Mouse (Mus musculus): Measurements from ENCODE around the gene Jmjd6. TPM values are rescaled to one million over a fixed set of nuclear protein-coding genes. Genes with fewer than 3 reads are reported as not detected.
"Not testable (repeated sequence)": the region's sequence is repeated elsewhere in the genome, so short reads cannot be mapped to it uniquely, and the experiment has no call there.

The Jmjd6 gene
- total RNA-seq, 2 experiments from 2014 or later, result 30.4 to 31.4 TPM

DNA sequence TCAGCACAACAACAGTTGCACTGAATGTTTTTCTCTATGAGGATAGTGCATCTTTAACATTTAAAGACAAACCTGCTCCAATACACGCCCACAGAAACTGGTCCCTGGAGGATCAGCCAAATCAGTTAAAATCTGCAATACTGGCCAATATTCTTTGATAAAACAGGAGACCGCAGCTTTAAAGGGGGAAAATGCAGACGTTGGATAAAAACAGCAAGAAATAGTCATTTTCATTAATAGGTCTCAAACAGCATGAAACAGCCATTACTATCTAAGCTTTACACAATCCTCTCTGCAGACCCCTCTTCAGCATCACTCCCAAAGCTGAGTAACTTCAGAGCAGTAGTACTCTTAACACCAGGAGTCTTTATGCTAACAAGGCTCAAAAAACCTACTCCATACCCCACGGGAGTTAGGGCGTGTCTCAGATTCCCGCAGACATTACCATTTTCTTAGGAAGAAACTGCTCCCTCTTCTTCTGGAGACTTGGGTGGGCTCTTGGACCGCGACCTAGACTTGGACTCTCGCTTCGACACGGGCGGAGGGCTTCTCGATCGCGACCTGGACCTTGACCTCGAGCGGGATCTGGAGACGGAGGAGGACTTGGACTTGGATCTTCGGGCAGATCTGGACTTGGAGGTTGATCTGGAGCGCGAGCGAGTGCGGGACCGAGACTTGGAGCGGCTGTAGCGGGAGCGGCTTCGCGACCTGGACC, 8.5 kb upstream of the Jmjd6 start:
- DNase-seq (ENCODE audit: low spot score in 2 of 2), result no peak

DNA sequence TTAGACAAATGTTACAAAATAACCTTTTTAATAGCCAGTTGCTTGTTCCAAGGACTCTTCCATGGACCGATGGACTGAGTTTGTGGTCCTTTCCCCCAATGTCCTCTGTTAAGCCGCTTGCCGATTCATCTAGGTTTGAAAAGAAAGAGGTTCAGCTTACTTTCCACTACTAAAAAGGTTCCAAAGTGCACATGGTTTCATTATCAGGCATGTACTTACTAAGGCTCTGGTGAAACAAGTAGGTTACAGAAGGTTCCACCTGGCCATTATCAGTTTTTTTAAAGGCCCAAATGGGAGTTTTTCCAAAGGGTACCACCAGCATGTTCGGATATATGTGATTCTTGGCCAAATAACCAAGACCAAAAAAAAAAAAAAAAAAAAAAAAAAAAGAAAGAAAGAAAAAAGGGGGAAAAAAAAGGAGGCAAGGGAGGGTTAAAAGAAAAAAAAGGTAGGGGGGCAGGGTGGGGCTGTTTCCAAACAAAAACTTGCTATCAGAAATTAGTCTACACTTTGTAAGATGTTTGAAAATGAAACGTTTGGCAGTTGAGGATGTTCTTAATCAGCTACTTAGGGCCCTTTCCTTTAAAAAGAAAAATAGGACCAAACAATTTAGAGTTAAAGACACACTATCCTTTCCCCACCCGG, 7.7 kb upstream of the Jmjd6 start:
- no peak for DNase-seq (ENCODE audit: low spot score in 2 of 2)

DNA sequence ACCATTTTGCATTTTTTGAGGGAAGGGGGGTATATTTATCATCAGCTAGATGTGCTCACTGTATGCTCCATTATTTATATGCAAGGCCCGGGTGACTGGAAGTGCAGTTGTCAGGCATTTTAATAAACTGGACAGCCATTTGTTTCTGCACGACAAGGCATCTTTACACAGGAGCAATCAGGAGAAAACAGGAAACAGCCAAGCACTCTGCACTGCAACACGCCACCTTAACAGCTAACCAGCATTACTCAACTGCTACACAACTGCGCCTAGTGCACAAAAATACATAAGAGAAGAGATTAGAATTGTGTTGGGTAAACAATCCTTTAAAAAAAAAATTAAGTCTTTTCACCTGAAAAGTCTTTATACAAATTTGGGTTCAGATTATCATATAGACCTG, 6.8 kb upstream of the Jmjd6 start:
- DNase-seq (ENCODE audit: low spot score in 2 of 2), result no peak

DNA sequence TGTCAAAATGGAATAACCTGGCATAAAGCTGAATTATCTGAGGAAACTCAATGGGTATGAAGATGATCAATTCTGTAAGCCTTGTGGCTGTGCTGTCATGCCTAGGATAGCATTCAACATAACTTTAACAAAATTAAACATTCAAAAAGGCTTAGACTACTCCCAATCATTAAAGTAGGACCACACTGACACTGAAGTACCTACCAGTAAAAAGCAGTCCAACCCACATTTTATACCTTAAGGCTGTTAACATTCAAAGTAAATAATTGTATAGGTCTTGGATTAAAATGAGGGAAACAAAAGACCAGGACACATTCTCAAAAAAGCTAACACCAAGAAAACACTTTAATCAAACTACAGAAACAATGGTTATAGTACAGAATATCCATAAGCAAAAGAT, 6.3 kb upstream of the Jmjd6 start:
- no peak for DNase-seq (ENCODE audit: low spot score in 2 of 2)

DNA sequence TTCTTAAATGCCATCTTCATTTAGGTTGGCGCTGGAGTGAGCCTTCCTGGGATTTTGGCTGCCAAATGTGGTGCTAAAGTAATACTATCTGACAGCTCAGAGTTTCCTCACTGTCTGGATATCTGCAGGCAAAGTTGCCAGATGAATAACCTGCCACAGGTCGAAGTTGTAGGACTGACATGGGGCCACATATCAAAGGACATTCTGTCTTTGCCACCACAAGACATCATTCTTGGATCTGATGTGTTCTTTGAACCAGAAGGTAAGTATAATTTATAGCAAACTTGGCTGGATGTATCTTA, 5.6 kb upstream of the Jmjd6 start:
- not testable (repeated sequence) for DNase-seq (ENCODE audit: low spot score in 2 of 2)

DNA sequence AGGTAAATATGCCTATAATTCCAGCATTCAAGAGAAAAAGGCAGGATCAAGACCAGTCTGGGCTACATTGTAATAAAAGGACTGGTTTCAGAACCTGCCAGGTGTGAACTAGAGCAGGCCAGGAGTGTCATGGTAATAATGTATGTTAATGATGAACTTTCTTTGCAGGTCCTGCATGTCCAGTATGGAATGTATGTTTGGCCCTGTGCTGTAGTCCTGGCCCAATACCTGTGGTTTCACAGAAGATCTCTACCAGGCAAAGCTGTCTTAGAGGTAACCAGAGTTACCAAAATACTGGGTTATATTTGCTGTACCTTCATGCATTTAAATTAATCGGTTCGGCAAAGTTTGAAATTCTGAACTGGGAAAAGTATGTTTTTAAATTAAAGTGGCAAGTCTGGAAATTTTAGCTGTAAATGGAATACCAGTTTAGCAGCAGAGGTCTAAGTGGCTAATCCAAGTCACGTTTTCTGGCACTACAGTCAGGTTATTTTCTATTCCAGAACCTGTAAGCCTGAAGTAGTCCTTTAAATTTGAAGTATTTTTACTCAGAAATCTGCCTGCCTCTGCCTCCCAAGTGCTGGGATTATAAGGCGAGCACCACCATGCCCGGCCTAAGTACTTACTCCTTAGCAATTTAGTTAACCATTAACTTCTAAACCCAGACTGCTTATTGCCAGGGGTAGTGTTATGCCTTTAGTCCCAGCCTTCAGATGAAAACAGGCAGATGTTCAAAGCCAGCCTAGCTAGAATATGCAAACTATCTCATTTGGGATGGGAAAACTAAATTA, 5.0 kb upstream of the Jmjd6 start:
- no peak for DNase-seq (ENCODE audit: low spot score in 2 of 2)

DNA sequence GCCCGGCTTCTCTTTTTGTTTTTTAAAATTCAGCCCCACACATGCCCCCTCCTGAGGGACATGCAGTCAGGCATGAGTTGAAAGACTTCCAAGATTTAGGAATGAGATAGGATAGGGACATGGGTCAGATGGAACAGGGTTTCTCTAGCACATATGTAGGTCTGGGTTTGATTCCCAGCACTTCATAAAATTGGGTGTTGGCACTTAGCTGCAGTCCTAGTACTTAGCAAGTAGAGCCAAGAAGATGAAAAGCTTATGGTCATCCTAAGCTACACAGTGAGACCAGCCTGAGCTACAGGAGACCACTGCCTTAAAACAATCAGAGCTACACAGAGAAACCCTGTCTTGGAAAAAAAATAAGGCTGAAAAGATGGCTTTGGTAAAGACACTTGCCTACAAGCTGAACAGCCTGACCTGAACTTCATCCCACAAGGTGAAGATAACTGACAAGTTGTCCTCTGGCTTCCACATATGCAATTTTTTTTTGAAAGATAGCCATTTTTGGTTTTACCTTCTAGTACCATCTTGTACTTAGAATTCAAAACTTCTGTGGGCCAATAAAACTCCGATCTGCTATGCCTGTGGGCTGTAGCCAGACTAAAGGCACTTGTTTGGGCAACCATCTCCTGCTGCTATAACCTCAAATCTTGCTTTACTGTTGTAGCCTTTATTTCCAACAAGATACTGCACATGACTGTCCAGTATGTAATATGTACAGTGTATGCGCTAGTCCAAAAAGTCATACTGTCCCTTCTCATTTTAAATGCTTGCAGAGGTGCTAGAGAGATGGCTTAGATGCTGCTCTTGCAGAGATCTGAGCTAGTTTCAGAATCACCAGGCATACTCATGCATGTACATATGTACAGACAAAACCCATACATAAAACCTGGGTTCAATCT, 4.2 kb upstream of the Jmjd6 start:
- DNase-seq (ENCODE audit: low spot score in 2 of 2), result no peak

DNA sequence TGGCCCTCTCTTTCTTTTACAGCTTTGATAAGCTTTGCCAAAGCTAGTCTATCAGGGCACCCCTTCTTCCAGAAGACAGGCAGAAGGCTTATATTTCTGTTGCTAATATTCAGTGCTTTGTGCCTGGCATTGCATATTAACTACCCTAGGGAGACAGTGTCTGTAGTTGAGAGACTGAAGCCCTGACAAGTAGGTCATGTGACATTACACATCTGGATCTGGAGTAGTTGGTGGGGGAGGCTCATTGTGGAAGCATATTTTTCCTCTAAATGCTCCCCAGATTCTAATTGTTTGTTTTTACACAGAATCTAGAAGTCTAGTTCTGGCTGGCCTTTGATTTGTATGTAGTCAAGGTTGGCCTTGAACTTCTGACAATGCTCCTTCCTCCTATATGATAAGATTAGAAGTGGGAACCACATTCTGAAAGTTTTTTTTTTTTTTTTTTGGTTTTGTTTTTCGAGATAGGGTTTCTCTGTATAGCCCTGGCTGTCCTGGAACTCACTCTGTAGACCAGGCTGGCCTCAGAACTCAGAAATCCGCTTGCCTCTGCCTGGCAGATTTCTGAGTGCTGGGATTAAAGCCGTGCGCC, 3.4 kb upstream of the Jmjd6 start:
- no peak for DNase-seq (ENCODE audit: low spot score in 2 of 2)

DNA sequence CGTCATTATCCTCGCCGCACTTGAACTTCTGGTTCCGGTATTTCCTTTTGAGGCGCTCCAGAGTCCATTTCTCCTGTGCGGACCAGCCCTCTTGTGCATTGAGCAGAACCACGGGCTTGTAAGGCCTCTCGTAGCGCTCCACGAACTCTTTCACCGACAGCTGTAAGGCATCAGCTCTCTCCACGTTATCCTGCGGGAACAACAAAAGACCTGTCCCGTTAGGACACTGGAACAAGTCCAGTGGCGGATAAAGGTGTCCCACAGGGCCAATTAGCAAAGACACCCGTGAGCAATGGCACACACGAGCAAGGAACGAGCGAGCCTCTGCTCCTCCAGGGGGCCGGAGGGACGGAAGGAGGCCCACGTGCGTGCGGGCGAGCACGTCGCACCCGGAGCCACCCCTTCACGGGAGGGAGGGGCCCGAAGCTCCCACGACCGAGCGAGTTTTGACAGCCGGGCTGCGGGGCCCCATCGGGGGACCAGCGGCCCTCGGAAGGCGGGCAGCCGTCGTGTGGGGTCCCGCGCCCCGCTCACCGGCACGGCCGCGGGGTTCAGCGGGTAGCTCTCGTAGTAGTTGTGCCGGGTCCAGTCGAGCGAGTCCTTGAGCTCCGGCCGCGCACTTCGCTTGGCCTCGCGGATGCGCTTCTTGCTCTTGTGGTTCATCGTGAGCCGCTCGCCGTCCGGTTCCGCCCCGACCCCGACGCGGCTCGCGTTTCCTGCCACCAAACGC, 553 bp downstream of the Jmjd6 start:
- peak; percentile 62 to 75 for DNase-seq (ENCODE audit: low spot score in 2 of 2)

DNA sequence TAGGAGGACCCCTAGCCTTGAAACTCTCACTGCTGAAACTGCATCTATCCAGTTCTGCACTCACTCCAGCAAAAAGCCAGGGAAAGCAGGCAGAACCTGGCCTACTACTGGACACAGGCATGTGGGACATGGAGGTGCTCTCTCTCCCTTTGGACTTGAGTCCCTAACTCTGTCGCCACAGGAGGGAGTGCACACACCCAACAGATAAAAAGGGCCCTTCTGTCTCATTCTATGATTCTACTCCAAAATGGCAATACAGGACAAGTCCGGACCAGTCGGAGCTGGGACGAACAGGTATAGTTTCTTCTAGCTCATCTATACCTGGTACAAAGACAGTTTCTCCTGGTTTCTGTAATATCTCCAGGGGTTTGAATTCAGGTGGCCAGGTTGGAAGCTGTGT, 2.5 kb downstream of the Jmjd6 start:
- no peak for DNase-seq (ENCODE audit: low spot score in 2 of 2)

DNA sequence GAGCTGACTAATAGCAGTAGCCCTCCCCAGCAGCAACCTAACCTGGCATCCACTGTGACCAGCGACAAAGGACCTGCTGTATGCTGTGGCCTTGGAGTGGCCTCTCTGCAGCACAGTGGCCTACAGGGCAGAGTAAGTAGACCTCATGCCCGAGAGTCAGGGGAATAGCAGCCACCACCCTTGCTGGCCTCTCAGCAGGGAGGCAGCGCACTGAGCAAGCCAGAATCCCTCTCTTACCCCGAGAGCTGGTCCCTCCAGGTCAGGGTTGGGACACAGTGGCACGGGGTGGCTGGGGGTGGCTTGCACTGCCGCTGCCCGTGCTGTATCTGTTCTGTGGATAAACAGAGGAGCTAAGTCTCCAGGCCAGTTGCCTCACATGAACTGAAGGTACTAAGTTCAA, 3.6 kb downstream of the Jmjd6 start:
- DNase-seq (ENCODE audit: low spot score in 2 of 2), result no peak

DNA sequence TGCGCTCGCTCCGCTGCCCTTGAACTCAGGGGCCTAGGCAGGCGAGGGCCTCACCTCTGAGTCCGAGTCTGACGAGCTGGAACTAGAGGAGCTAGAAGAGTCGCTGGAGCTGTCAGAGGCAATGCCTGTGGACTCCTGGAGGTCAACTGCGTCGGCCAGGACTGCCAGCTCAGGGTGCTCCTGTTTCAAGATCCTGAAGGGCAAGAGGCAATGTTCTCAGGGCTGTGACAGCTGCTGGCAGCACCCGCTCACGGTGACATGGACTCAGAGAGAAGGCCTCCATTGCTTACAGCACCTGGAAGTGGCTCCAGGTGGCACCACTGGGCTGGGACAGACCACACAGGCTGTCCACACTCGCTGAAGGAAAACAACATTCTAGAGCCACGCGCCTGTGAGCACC, 4.3 kb downstream of the Jmjd6 start:
- no peak for DNase-seq (ENCODE audit: low spot score in 2 of 2)

DNA sequence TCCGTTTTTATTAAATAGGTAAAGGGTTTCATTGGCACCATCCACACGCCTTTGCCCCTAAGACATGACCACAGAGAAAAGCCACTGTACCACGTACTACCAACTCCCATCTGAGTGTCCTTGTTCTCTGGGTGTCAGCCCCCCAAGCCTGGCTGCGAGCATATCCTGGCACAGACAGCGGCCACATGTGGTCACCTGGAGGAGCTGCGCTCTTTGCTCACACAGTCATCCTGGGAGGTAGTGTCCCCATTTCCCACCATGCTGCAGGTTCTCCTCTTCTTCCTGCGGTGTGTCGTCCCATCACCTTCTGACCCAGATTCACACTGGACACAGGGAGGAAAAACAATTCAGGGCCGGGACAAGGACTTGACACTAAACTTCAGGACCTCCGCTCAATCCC, 5.8 kb downstream of the Jmjd6 start:
- no peak for DNase-seq (ENCODE audit: low spot score in 2 of 2)

DNA sequence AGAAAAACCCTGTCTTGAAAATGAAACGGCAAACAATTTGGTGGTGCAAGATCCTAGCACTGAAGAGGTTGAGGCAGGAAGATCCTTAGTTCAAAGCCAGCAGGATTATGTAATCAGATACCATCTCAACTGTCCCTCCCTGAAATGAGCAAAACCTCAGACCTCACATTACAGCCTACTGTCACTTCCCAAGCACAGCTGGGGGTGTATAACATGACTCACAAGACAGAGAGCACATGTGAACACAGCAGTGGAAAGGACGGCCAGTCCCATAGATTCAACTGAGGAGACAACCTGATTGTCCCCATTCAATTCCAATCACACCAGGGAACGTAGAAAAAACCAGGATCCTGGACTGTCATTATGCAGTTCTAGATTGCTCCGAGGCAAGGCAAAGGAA, 7.0 kb downstream of the Jmjd6 start:
- no peak for DNase-seq (ENCODE audit: low spot score in 2 of 2)

DNA sequence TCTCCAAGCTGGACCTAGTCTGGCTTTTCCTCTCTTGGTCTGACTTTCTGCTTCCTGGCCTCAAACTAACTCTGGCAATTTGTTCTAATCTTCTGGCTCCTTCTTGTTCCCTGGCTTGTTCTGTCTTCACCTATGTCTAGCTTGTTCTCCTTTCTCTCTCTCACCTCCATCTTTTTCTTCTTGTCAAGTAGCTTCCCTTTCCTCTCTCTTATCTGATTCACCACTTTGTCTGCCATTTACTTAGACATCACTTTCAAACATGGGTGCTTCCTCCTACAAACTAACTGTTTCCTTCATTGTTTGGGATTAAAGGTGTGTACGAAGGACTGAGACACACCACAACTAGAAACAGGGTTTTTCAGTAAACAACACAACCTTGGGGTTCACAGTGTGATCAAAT, 8.3 kb downstream of the Jmjd6 start:
- no peak for DNase-seq (ENCODE audit: low spot score in 2 of 2)

DNA sequence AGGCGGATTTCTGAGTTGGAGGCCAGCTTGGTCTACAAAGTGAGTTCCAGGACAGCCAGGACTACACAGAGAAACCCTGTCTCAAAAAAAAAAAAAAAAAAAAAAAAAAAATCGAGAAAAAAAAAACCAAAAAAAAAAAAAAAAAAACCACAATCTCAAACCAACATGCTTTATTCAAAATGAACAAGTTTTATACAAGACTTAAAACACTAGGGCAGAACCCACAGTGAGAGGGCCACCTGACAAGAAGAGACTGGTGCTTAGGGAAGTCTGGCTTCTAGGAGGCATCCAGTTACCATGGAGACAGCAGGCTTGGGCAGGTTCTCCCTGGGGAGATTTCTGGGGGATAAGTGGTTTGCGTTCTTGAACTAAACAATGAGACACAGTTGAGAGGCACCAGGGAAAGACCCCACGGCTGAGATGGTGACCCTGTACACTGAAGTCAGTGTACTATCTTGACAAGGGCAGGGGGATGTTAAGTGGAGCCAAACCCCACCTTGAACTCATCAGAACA, 11.0 kb downstream of the Jmjd6 start:
- DNase-seq (ENCODE audit: low spot score in 2 of 2), result no peak

DNA sequence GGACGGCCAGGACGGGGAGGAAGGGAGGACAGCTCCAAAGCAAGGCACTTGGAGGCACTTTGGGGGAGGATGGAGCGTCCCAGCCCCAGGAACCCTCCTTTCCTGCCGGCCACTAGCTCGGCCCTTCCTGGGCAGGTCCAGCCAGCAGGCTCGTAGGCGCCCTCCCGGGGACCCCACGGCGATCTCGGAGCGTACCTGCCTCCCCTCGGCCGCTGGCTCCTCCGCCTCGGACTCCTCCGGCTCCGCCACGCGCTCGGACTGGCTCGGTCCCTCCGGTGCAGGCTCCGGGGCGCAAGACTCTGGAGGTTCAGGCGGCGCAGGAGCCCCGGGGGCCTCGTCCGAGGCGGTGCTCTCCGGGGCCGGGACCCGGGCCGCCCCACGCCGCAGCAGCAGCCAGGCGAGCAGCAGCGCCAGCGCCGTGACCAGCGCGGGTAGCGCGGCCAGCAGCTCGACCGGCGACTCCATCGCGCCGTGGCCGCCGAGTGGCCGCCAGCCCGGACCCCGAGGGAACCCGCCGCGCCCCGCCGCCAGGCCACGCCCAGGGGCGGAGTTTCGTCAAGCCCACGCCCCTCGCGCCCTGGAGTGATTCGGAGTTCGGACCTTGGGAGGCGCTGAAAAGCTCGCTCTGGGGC, 15.6 kb downstream of the Jmjd6 start, which contains the start of gene Mxra7:
Gene Mxra7, minus strand, starts transcription at position 513 of the 632 bp plus-strand sequence.
- DNase-seq (ENCODE audit: low spot score in 2 of 2), result peak; percentile 77 to 85

DNA sequence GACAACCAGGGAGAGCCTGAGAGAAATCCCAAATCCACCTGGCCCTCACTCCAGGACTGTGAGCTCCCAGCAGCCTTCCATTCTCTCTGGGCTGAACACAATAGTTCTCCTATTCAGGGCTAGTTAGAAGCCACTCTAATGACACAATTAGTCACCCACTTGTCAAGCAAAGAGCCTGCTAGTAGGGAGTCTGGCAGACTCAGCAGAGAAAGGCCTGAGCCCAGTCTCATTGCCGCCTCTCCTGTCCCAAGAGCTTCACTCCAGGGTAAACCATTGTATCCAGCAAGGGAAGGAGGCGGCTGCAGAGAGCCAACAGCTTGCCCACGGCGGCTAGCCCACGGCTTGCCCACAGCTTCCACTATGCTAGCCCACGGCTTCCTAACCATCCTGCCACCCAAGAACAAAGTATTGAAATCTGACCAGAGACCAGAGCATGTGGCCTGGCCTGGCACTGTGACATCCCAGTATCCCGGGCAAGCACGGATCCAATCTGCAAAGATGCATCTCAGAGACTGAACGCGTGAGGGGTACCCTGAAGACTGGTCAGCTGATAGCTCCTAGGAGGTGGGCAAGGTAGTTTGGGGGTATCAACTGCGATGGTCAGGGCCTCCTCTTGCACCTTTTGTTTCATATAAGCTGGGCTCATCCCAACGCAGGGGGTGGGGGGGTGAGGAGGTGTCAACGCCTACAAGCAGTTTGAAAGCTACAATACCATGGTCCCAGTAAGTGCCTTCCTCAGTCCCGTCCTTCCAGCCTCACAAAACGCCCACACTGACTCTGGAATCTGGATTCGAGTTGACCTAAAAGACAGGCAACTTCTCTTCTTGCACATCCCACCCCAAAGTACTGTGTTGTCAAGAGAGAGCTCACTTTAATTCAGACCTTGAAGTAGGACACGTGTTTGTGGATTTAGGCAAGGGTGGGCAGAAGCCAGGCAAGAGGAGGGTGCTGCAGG, 16.4 kb downstream of the Jmjd6 start:
- DNase-seq (ENCODE audit: low spot score in 2 of 2), result no peak

DNA sequence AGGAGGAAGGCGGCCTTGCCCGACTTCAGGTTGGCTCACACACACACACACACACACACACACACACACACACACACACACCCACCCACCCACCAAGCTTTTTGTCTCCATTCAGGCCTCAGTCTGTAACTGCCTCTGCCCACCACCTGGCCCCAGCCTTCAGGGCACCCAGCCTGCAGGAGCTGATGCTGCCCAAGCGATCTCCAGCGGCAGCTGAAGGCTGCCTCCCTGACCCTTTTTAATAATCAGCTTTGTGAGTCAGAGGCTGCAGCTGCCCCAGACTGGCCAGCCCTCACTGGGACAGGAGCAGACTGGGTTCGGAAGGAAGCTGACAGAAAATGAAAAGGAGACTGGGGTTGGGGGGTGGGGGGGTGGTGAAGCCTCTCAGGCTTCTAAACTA, 18.0 kb downstream of the Jmjd6 start:
- DNase-seq (ENCODE audit: low spot score in 2 of 2), result no peak

Measured in layer of hippocampus, postnatal 10 days (tissue).